Mouse (Mus musculus) ES-E14 (cell line): ENCODE measurements at regions not wholly inside any gene's neighbourhood (a gene's known extent, or its start where the extent isn't known, plus 50 kb on each side); places are given as distances from the start of the nearest gene placed in this dataset.

ENCODE experiments used
- DNase-seq: peaks from one replicate; pipeline ENCODE4 v3.0.0-alpha.2; 2013; ENCODE audit warnings: low read depth, low spot score
- H3K27ac ChIP-seq: 2 replicates; pipeline ENCODE4 v1.5.1; 2012; ENCODE audit warnings: low read depth, mild to moderate bottlenecking, low read length, moderate library complexity, mixed read lengths; ENCODE audit not compliant: poor library complexity, insufficient read depth, severe bottlenecking
- H3K36me3 ChIP-seq: 2 replicates; pipeline ENCODE4 v1.6.1; 2012; ENCODE audit warnings: mild to moderate bottlenecking, low read length, moderate library complexity, mixed read lengths; ENCODE audit not compliant: control insufficient read depth, poor library complexity, insufficient read depth, severe bottlenecking
- H3K4me1 ChIP-seq, 2 experiments: fragments of 150-350 bp in 1 of 2; sonication (generic) in 1 of 2; 2 replicates each; pipeline ENCODE4 v1.6.1; 2012; ENCODE audit warnings: low read length in 2 of 2, mild to moderate bottlenecking in 1 of 2, mixed read lengths in 1 of 2; ENCODE audit not compliant: control insufficient read depth in 2 of 2, insufficient read depth in 2 of 2, poor library complexity in 1 of 2
- H3K4me3 ChIP-seq, 2 experiments: fragments of 150-350 bp in 1 of 2; sonication (generic) in 1 of 2; 2 replicates each; pipeline ENCODE4 v1.5.1; 2012; ENCODE audit warnings: low read length in 2 of 2, low read depth in 1 of 2, mild to moderate bottlenecking in 1 of 2, mixed read lengths in 1 of 2; ENCODE audit not compliant: insufficient read depth in 1 of 2, poor library complexity in 1 of 2, severe bottlenecking in 1 of 2
- H3K9ac ChIP-seq: 2 replicates; pipeline ENCODE4 v1.6.1; 2012; ENCODE audit warnings: low read depth, mild to moderate bottlenecking, low read length, mixed read lengths; ENCODE audit not compliant: poor library complexity, insufficient read depth, severe bottlenecking
- H3K9me3 ChIP-seq: fragments of 150-350 bp; sonication (generic); 2 replicates; pipeline ENCODE4 v1.6.1; 2012; ENCODE audit warnings: low read depth, mild to moderate bottlenecking, low read length; ENCODE audit not compliant: control insufficient read depth, insufficient read depth
- CHD2 ChIP-seq: IDR thresholded peaks from 2 replicates; pipeline ENCODE4 v1.6.1; 2014; ENCODE audit warnings: mild to moderate bottlenecking, low read depth, low read length, inconsistent platforms
- HCFC1 ChIP-seq: IDR thresholded peaks from 2 replicates; pipeline ENCODE4 v1.6.1; 2012; ENCODE audit warnings: low read length, inconsistent platforms, borderline replicate concordance; ENCODE audit not compliant: insufficient read depth
- MAFK ChIP-seq: IDR thresholded peaks from 2 replicates; pipeline ENCODE4 v1.6.1; 2014; ENCODE audit warnings: mild to moderate bottlenecking, low read depth, low read length, inconsistent platforms; ENCODE audit not compliant: insufficient read depth
- ZC3H11A ChIP-seq: IDR thresholded peaks from 2 replicates; pipeline ENCODE4 v1.6.1; 2012; ENCODE audit warnings: low read depth, mild to moderate bottlenecking, inconsistent platforms, low read length, borderline replicate concordance
- ZNF384 ChIP-seq: IDR thresholded peaks from 2 replicates; pipeline ENCODE4 v1.6.1; 2012; ENCODE audit warnings: low read depth, low read length, inconsistent platforms
- in situ Hi-C, 2 experiments: fragments of 600-800 bp; cut with MboI; formaldehyde crosslinking; loops; one replicate each; pipeline ENCODE4 v1.15.1; 2025; ENCODE audit warnings: low sequenced_read_pairs in 2 of 2, inconsistent platforms in 1 of 2; ENCODE audit not compliant: unreplicated experiment in 2 of 2

GRCm38 (mm10) chr13:52009231-52009630 lies 162.8 kb downstream of the Gadd45g start:
- Histone ChIP-seq H3K4me3 (no peak overlapping the region), H3K9me3 (no peaks in the 10 kb centered on the region), H3K9ac (no peak overlapping the region), H3K27ac (no peak overlapping the region), H3K36me3 (no peaks in the 10 kb centered on the region), H3K4me1 (no peaks in the 10 kb centered on the region)
- in situ Hi-C loops = no loop called here
- no peak for TF ChIP-seq CHD2
- TF ChIP-seq HCFC1 = no peak
- TF ChIP-seq MAFK = no peak
- TF ChIP-seq ZC3H11A = no peak
- TF ChIP-seq ZNF384 = no peak
- no peak for DNase-seq

- Histone ChIP-seq H3K36me3 (no peaks in the 10 kb centered on the region), H3K4me3 (no peak overlapping the region), H3K9me3 (no peaks in the 10 kb centered on the region), H3K9ac (no peak overlapping the region), H3K4me1 (peaks cover 0 to 3% of the 10 kb centered on the region in 2 experiments; a peak in 2 of 4 replicates), H3K27ac (no peak overlapping the region)
- no peak for TF ChIP-seq CHD2
- TF ChIP-seq ZC3H11A = no peak
- no peak for TF ChIP-seq ZNF384
- TF ChIP-seq HCFC1 = no peak
- TF ChIP-seq MAFK = no peak
- in situ Hi-C loops = no loop called here
- no peak for DNase-seq
These were observed 163.3 kb downstream of the Gadd45g start for GRCm38 (mm10) chr13:52009766-52010165.

GRCm38 (mm10) chr13:52011001-52011400 lies 164.5 kb downstream of the Gadd45g start:
- in situ Hi-C loops = no loop called here
- peaks cover 0 to 5% of the 10 kb centered on the region in 2 experiments; a peak in 3 of 4 replicates for H3K4me1 ChIP-seq
- no peak for DNase-seq

GRCm38 (mm10) chr13:52013182-52013581 lies 166.7 kb downstream of the Gadd45g start:
- no peak overlapping the region for H3K27ac ChIP-seq
- H3K4me3 ChIP-seq = no peak overlapping the region
- TF ChIP-seq HCFC1 = no peak
- no peak for DNase-seq
- in situ Hi-C loops = no loop called here
- no peaks in the 10 kb centered on the region for H3K36me3 ChIP-seq
- H3K9ac ChIP-seq = no peak overlapping the region
- H3K9me3 ChIP-seq = no peaks in the 10 kb centered on the region
- H3K4me1 ChIP-seq = peaks cover 0 to 6% of the 10 kb centered on the region in 2 experiments; a peak in 3 of 4 replicates

More at GRCm38 (mm10) chr13:52011001-52011400, 164.5 kb downstream of the Gadd45g start:
- no peaks in the 10 kb centered on the region for H3K9me3 ChIP-seq
- TF ChIP-seq ZC3H11A = no peak
- no peak for TF ChIP-seq CHD2
- TF ChIP-seq HCFC1 = no peak
- TF ChIP-seq MAFK = no peak
- TF ChIP-seq ZNF384 = no peak
- H3K4me3 ChIP-seq = no peak overlapping the region
- no peaks in the 10 kb centered on the region for H3K36me3 ChIP-seq
- H3K9ac ChIP-seq = no peak overlapping the region
- H3K27ac ChIP-seq = no peak overlapping the region

GRCm38 (mm10) chr13:52013757-52014156 lies 167.3 kb downstream of the Gadd45g start:
- no peak for DNase-seq
- no peak overlapping the region for H3K9ac ChIP-seq
- H3K27ac ChIP-seq = no peak overlapping the region
- no peak overlapping the region for H3K4me3 ChIP-seq
- peaks cover 0 to 6% of the 10 kb centered on the region in 2 experiments; a peak in 3 of 4 replicates for H3K4me1 ChIP-seq
- no peaks in the 10 kb centered on the region for H3K36me3 ChIP-seq
- in situ Hi-C loops = no loop called here
- no peaks in the 10 kb centered on the region for H3K9me3 ChIP-seq
- TF ChIP-seq CHD2 (no peak), MAFK (no peak), ZC3H11A (no peak), ZNF384 (no peak), HCFC1 (no peak)
